Mouse (Mus musculus) thymus, postnatal 0 days (tissue): ENCODE results near the gene Abhd16b. TPM values are rescaled to one million over a fixed set of nuclear protein-coding genes. Genes with fewer than 3 reads are reported as not detected.

Experiments used
- DNase-seq: peaks from one replicate; pipeline ENCODE4 v3.0.0-alpha.2; 2015; ENCODE audit warnings: low spot score
- polyA plus RNA-seq: library from polyadenylated mRNA; unstranded; fragments of >200 nt; fragmentation: Nextera tagmentation; extraction: Ambion mirVana; gene quantifications from 2 replicates; pipeline ENCODE4 v1.2.1, GENCODE M21; 2015

Abhd16b gene
- polyA plus RNA-seq, 1 experiment from 2014 or later = 0.14 TPM

GRCm38 (mm10) chr2:181537444-181538047 lies 44.5 kb downstream of the Abhd16b start:
- DNase-seq = peak; percentile 4

GRCm38 (mm10) chr2:181541761-181542380 lies 48.9 kb downstream of the Abhd16b start:
- no peak for DNase-seq

Other genes with a start within 250 kb of the Abhd16b start
- 11.8 and 14.1 TPM in 2 replicates for gene Gmeb2, start 205.2 kb upstream of the Abhd16b start, polyA plus RNA-seq
- 0.22 and 0.27 TPM in 2 replicates for gene Stmn3, start 178.7 kb upstream of the Abhd16b start, polyA plus RNA-seq
- 31.9 and 37.6 TPM in 2 replicates for gene Rtel1, start 173.5 kb upstream of the Abhd16b start, polyA plus RNA-seq
- gene Zgpat, start 128.3 kb upstream of the Abhd16b start, polyA plus RNA-seq = 36.4 and 37.6 TPM in 2 replicates
- gene Arfrp1, start 127.8 kb upstream of the Abhd16b start, polyA plus RNA-seq = 55.8 and 68.0 TPM in 2 replicates
- gene Lime1, start 113.1 kb upstream of the Abhd16b start, polyA plus RNA-seq = 35.7 and 40.7 TPM in 2 replicates
- gene Zbtb46, start 33.8 kb upstream of the Abhd16b start, polyA plus RNA-seq = 2.4 and 2.8 TPM in 2 replicates
- 118 and 124 TPM in 2 replicates for gene Tpd52l2, start 3.9 kb downstream of the Abhd16b start, polyA plus RNA-seq
- gene Dnajc5, start 27.3 kb downstream of the Abhd16b start, polyA plus RNA-seq = 76.1 and 86.7 TPM in 2 replicates
- 50.0 and 51.1 TPM in 2 replicates for gene Uckl1, start 91.7 kb downstream of the Abhd16b start, polyA plus RNA-seq
- gene Prpf6, start 98.7 kb downstream of the Abhd16b start, polyA plus RNA-seq = 51.7 and 55.3 TPM in 2 replicates
- gene Zfp512b, start 99.6 kb downstream of the Abhd16b start, polyA plus RNA-seq = 23.3 and 35.0 TPM in 2 replicates
- gene Samd10, start 106.0 kb downstream of the Abhd16b start, polyA plus RNA-seq = 9.4 and 12.1 TPM in 2 replicates
- 0.18 and 0.44 TPM in 2 replicates for gene Gm29797, start 163.8 kb downstream of the Abhd16b start, polyA plus RNA-seq
- gene Sox18, start 178.4 kb downstream of the Abhd16b start, polyA plus RNA-seq = 13.9 and 14.1 TPM in 2 replicates
- 8.5 and 9.8 TPM in 2 replicates for gene Tcea2, start 187.1 kb downstream of the Abhd16b start, polyA plus RNA-seq
- 80.7 and 97.8 TPM in 2 replicates for gene Rgs19, start 200.8 kb downstream of the Abhd16b start, polyA plus RNA-seq
- gene Lkaaear1, start 205.2 kb downstream of the Abhd16b start, polyA plus RNA-seq = not detected in 2 replicates
- gene Oprl1, start 221.8 kb downstream of the Abhd16b start, polyA plus RNA-seq = 0.12 and 0.14 TPM in 2 replicates